Mouse (Mus musculus) MEL (cell line): Measurements from ENCODE around the gene Vps13d. TPM values are rescaled to one million over a fixed set of nuclear protein-coding genes. Genes with fewer than 3 reads are reported as not detected.

Experiments used
- DNase-seq: peaks from one replicate; pipeline ENCODE4 v3.0.0; 2011; ENCODE audit warnings: low read depth, low spot score
- H3K27ac ChIP-seq: 2 replicates; pipeline ENCODE4 v1.5.1; 2012; ENCODE audit warnings: low read depth, mild to moderate bottlenecking, control low read depth, low read length, moderate library complexity; ENCODE audit not compliant: control insufficient read depth
- H3K27me3 ChIP-seq, 2 experiments: fragments of 150-350 bp in 1 of 2; sonication (generic) in 1 of 2; 2 replicates each; pipeline ENCODE4 v1.6.1; 2012; ENCODE audit warnings: low read length in 2 of 2, mild to moderate bottlenecking in 2 of 2, improper control_type of control experiment in 1 of 2, moderate library complexity in 1 of 2; ENCODE audit not compliant: insufficient read depth in 2 of 2, control insufficient read depth in 1 of 2
- H3K36me3 ChIP-seq, 2 experiments: 2 replicates each; pipeline ENCODE4 v1.6.1; 2012 to 2014; ENCODE audit warnings: low read length in 2 of 2, improper control_type of control experiment in 1 of 2, inconsistent platforms in 1 of 2, mild to moderate bottlenecking in 1 of 2; ENCODE audit not compliant: insufficient read depth in 2 of 2, control insufficient read depth in 1 of 2
- H3K4me1 ChIP-seq, 2 experiments: fragments of 150-350 bp in 1 of 2; sonication (generic) in 1 of 2; 2 replicates each; pipeline ENCODE4 v1.6.1; 2012; ENCODE audit warnings: low read length in 2 of 2, improper control_type of control experiment in 1 of 2, mild to moderate bottlenecking in 1 of 2; ENCODE audit not compliant: insufficient read depth in 2 of 2, control insufficient read depth in 1 of 2
- H3K4me3 ChIP-seq, 2 experiments: fragments of 150-350 bp in 1 of 2; sonication (generic) in 1 of 2; 2 replicates each; pipeline ENCODE4 v1.5.1; 2012; ENCODE audit warnings: low read depth in 2 of 2, low read length in 2 of 2, mild to moderate bottlenecking in 2 of 2, moderate library complexity in 2 of 2, control low read depth in 1 of 2, improper control_type of control experiment in 1 of 2; ENCODE audit not compliant: control insufficient read depth in 1 of 2, insufficient read depth in 1 of 2
- H3K79me2 ChIP-seq: 2 replicates; pipeline ENCODE4 v1.6.1; 2012; ENCODE audit warnings: mild to moderate bottlenecking, low read length, moderate library complexity; ENCODE audit not compliant: control insufficient read depth, poor library complexity, insufficient read depth
- H3K9ac ChIP-seq: 2 replicates; pipeline ENCODE4 v1.6.1; 2012; ENCODE audit warnings: low read depth, mild to moderate bottlenecking, control low read depth, low read length, moderate library complexity; ENCODE audit not compliant: control insufficient read depth, poor library complexity, severe bottlenecking
- H3K9me3 ChIP-seq: fragments of 150-350 bp; sonication (generic); replicated peaks from 2 replicates; pipeline ENCODE4 v1.6.1; 2012; ENCODE audit warnings: mild to moderate bottlenecking, low read length, improper control_type of control experiment, moderate library complexity; ENCODE audit not compliant: insufficient read depth
- CHD1 ChIP-seq: IDR thresholded peaks from 2 replicates; pipeline ENCODE4 v1.6.1; 2012; ENCODE audit warnings: low read depth, mild to moderate bottlenecking, inconsistent platforms, low read length, improper control_type of control experiment
- CHD2 ChIP-seq: IDR thresholded peaks from 2 replicates; pipeline ENCODE4 v1.6.1; 2011; ENCODE audit warnings: low read length, improper control_type of control experiment
- ELF1 ChIP-seq: IDR thresholded peaks from 2 replicates; pipeline ENCODE4 v1.6.1; 2014; ENCODE audit warnings: low read depth, mild to moderate bottlenecking, inconsistent platforms, low read length, improper control_type of control experiment, moderate library complexity
- EP300 ChIP-seq, 2 experiments: IDR thresholded peaks; 2 replicates each; pipeline ENCODE4 v1.6.1; 2011; ENCODE audit warnings: improper control_type of control experiment in 2 of 2, low read length in 2 of 2, low read depth in 1 of 2, mild to moderate bottlenecking in 1 of 2
- GABPA ChIP-seq: IDR thresholded peaks from 2 replicates; pipeline ENCODE4 v1.6.1; 2012; ENCODE audit warnings: low read depth, mild to moderate bottlenecking, inconsistent platforms, low read length, improper control_type of control experiment, moderate library complexity
- HCFC1 ChIP-seq: IDR thresholded peaks from 2 replicates; pipeline ENCODE4 v1.6.1; 2012; ENCODE audit warnings: low read depth, mild to moderate bottlenecking, inconsistent platforms, low read length, improper control_type of control experiment, moderate library complexity
- JUND ChIP-seq: IDR thresholded peaks from 2 replicates; pipeline ENCODE4 v1.6.1; 2011; ENCODE audit warnings: low read depth, mild to moderate bottlenecking, improper control_type of control experiment, low read length
- MAZ ChIP-seq: IDR thresholded peaks from 2 replicates; pipeline ENCODE4 v1.6.1; 2012; ENCODE audit warnings: low read depth, mild to moderate bottlenecking, inconsistent platforms, low read length, improper control_type of control experiment
- MEF2A ChIP-seq: IDR thresholded peaks from 2 replicates; pipeline ENCODE4 v1.6.1; 2014; ENCODE audit warnings: low read depth, mild to moderate bottlenecking, inconsistent platforms, low read length, improper control_type of control experiment; ENCODE audit not compliant: poor library complexity, insufficient replicate concordance, severe bottlenecking; ENCODE audit errors: extremely low read depth
- MXI1 ChIP-seq: IDR thresholded peaks from 2 replicates; pipeline ENCODE4 v1.6.1; 2011; ENCODE audit warnings: mild to moderate bottlenecking, low read depth, low read length, improper control_type of control experiment
- NELFE ChIP-seq: IDR thresholded peaks from 2 replicates; pipeline ENCODE4 v1.6.1; 2011; ENCODE audit warnings: low read depth, low read length, improper control_type of control experiment
- NRF1 ChIP-seq: IDR thresholded peaks from 2 replicates; pipeline ENCODE4 v1.6.1; 2014; ENCODE audit warnings: low read depth, mild to moderate bottlenecking, inconsistent platforms, low read length, improper control_type of control experiment, moderate library complexity; ENCODE audit not compliant: poor library complexity, insufficient read depth, severe bottlenecking
- POLR2A ChIP-seq, 2 experiments: IDR thresholded peaks; 2 replicates each; pipeline ENCODE4 v1.6.1; 2011 to 2012; ENCODE audit warnings: low read length in 2 of 2, mild to moderate bottlenecking in 2 of 2, control low read depth in 1 of 2, improper control_type of control experiment in 1 of 2, low read depth in 1 of 2, moderate library complexity in 1 of 2; ENCODE audit not compliant: control insufficient read depth in 1 of 2, insufficient read depth in 1 of 2, poor library complexity in 1 of 2
- POLR2AphosphoS5 ChIP-seq: IDR thresholded peaks from 2 replicates; pipeline ENCODE4 v1.6.1; 2012; ENCODE audit warnings: low read depth, borderline replicate concordance, mild to moderate bottlenecking, inconsistent platforms, low read length, moderate library complexity, mixed read lengths
- RAD21 ChIP-seq: IDR thresholded peaks from 2 replicates; pipeline ENCODE4 v1.6.1; 2011; ENCODE audit warnings: mild to moderate bottlenecking, low read depth, low read length, improper control_type of control experiment
- RCOR1 ChIP-seq: IDR thresholded peaks from 2 replicates; pipeline ENCODE4 v1.6.1; 2012; ENCODE audit warnings: low read depth, mild to moderate bottlenecking, inconsistent platforms, low read length, improper control_type of control experiment
- SIN3A ChIP-seq: IDR thresholded peaks from 2 replicates; pipeline ENCODE4 v1.6.1; 2012; ENCODE audit warnings: low read length, improper control_type of control experiment, inconsistent platforms
- TAL1 ChIP-seq: IDR thresholded peaks from 2 replicates; pipeline ENCODE4 v1.6.1; 2012; ENCODE audit warnings: mild to moderate bottlenecking, inconsistent platforms, low read length, moderate library complexity, mixed read lengths
- TBP ChIP-seq: IDR thresholded peaks from 2 replicates; pipeline ENCODE4 v1.8.0; 2011; ENCODE audit warnings: low read depth, low read length, improper control_type of control experiment
- TCF12 ChIP-seq: IDR thresholded peaks from 2 replicates; pipeline ENCODE4 v1.6.1; 2014; ENCODE audit warnings: low read depth, mild to moderate bottlenecking, inconsistent platforms, low read length, improper control_type of control experiment, moderate library complexity
- ZKSCAN1 ChIP-seq: IDR thresholded peaks from 2 replicates; pipeline ENCODE4 v1.6.1; 2012; ENCODE audit warnings: low read depth, mild to moderate bottlenecking, inconsistent platforms, low read length, improper control_type of control experiment, moderate library complexity
- polyA plus RNA-seq, 2 experiments: library from polyadenylated mRNA; stranded (reverse) in 1 of 2; unstranded in 1 of 2; fragments of >175 nt in 1 of 2; fragments of >200 nt in 1 of 2; gene quantifications; 2 replicates each; pipeline versions ENCODE4 v1.2.1 to v1.2.4; 2012; ENCODE audit warnings: low replicate concordance in 2 of 2, low read depth in 1 of 2; ENCODE audit not compliant: insufficient read length in 2 of 2, insufficient read depth in 1 of 2, missing spikeins in 1 of 2
- total RNA-seq: library from RNA; depleted of rRNA; stranded (reverse); fragments of 300-350 nt; gene quantifications from 2 replicates; pipeline ENCODE4 v1.2.3, GENCODE M21; 2012

The Vps13d gene
- total and polyA plus RNA-seq, 3 experiments, result 8.9 to 14.5 (median 13.2) TPM

- peaks cover 5 to 23% of the 10 kb centered on the region in 2 experiments for H3K36me3 ChIP-seq
- TF ChIP-seq POLR2A (IDR thresholded peaks at IDR 0.05; ENCODE audit: control insufficient read depth in 1 of 2, insufficient read depth in 1 of 2, low read depth in 1 of 2, low read length in 2 of 2, poor library complexity in 1 of 2) (no peak), MEF2A (no peak), SIN3A (no peak)
- H3K27me3 ChIP-seq, result no peaks in the 10 kb centered on the region
- peaks cover 13 to 28% of the 10 kb centered on the region in 2 experiments for H3K4me1 ChIP-seq
- no peaks in the 10 kb centered on the region for H3K9me3 ChIP-seq
- no peaks in the 10 kb centered on the region for H3K79me2 ChIP-seq
- H3K27ac ChIP-seq, result no peak overlapping the region
- H3K4me3 ChIP-seq, result no peak overlapping the region
- no peak overlapping the region for H3K9ac ChIP-seq
- DNase-seq, result no peak
Observed at GRCm38 (mm10) chr4:145037631-145038416, 157.0 kb downstream of the Vps13d start.

- TF ChIP-seq CHD2 (no peak), TCF12 (no peak), JUND (no peak), CHD1 (no peak), POLR2AphosphoS5 (no peak), MXI1 (no peak), ZKSCAN1 (no peak), MAZ (no peak), RAD21 (no peak), GABPA (no peak), TBP (no peak), HCFC1 (no peak), EP300 (IDR thresholded peaks at IDR 0.05; ENCODE audit: low read depth in 1 of 2, low read length in 2 of 2) (no peak), RCOR1 (no peak), NELFE (no peak), POLR2A (IDR thresholded peaks at IDR 0.05; ENCODE audit: control insufficient read depth in 1 of 2, insufficient read depth in 1 of 2, low read depth in 1 of 2, low read length in 2 of 2, poor library complexity in 1 of 2) (no peak), NRF1 (no peak), ELF1 (no peak), TAL1 (no peak)
- H3K27ac ChIP-seq, result no peak overlapping the region
Observed at GRCm38 (mm10) chr4:145037006-145037405, 157.8 kb downstream of the Vps13d start.

More at GRCm38 (mm10) chr4:145037006-145037405, 157.8 kb downstream of the Vps13d start:
- H3K79me2 ChIP-seq, result no peaks in the 10 kb centered on the region
- DNase-seq, result no peak
- no peak overlapping the region for H3K4me3 ChIP-seq
- no peak overlapping the region for H3K9ac ChIP-seq
- H3K4me1 ChIP-seq, result peaks cover 15 to 33% of the 10 kb centered on the region in 2 experiments
- H3K27me3 ChIP-seq, result no peaks in the 10 kb centered on the region
- no peaks in the 10 kb centered on the region for H3K9me3 ChIP-seq
- H3K36me3 ChIP-seq, result peaks cover 3 to 26% of the 10 kb centered on the region in 2 experiments
